Mouse (Mus musculus) testis, postnatal 14 days (tissue): ENCODE data around the gene Mad1l1.
A peak's percentile ranks its signal among the peaks of the same experiment; 100 is the strongest.
"Not testable (repeated sequence)": the region's sequence is repeated elsewhere in the genome, so short reads cannot be mapped to it uniquely, and the experiment has no call there.

Experiments
- DNase-seq: peaks from one replicate; pipeline ENCODE4 v3.0.0; 2021; ENCODE audit warnings: low spot score

Gene Mad1l1

DNA sequence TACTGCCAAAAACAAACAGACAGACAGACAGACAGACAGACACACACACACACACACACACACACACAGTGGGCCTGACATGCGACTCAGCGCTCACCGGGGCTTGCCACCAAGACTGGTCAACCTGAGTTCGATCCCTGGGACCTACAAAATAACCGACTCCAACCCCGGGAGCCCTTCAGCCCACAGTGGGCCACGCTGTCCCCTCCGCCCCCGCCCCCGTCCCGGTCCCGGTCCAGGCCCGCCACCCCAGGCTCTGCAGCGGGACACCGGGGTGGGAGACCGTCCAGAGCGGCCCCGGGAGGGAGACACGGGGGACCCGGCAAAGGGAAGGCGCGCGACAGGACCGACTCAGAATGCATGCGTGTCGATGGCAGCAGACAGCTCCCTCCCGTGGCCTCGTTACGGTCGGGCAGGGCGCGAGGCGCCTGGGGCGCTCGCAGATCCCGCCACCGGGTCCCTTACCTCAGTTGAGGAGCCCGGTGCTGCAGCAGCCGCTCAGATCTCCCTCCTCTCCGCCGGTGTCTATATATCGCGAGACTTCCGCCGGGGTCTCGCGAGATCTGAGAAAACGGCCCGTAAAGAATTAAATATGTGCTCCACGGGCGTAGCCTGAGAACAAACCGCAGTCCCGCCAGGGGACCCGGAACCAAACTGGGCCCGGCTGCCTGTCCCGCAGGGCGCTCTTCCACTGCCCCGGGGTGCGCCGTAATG, at the start of gene Mad1l1, which contains the start of gene Nudt1:
Gene Mad1l1, minus strand, starts transcription at position 511 of the 714 bp plus-strand sequence.
Gene Nudt1, plus strand, starts transcription at position 615 of the 714 bp plus-strand sequence.
- peak; percentile 94 for DNase-seq

DNA sequence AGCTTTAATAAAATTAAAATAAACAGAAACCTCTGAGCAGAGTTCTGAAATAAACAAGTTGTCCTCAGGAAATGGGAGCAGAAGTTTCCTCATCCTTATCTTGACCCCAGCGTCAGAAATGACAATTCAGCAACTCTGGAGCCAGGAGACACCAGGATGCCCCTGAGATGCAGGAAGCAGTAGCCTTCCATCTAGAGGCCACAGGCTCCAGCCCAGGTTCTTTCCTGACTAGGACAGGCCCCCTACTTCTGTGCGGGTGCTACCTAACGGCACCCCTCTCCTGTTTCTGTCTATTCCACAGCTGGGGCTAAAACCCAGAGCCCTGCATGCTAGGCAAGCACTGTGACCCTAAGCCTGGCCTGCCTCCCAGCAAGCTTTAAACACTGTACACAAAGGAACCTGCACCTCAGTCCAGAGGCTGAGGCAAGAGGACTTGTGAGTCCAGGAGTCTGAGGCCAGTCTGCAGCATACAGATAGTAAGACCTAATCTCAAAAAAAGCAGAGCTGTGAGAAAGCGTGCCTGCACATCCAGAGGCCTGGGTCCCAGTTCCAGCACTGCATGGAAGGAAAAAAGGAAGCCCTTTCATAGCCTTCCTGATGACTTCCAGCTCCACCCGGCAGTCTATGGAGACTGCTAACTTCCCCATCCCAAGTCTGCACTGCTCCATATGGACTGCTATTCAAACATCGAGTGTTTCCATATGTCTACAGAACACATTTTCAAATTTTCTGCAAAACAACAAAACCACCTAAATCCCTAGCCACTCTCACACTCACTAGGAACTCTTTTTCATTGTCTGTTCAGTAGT, 49.3 kb upstream of the Mad1l1 start:
- no peak for DNase-seq

DNA sequence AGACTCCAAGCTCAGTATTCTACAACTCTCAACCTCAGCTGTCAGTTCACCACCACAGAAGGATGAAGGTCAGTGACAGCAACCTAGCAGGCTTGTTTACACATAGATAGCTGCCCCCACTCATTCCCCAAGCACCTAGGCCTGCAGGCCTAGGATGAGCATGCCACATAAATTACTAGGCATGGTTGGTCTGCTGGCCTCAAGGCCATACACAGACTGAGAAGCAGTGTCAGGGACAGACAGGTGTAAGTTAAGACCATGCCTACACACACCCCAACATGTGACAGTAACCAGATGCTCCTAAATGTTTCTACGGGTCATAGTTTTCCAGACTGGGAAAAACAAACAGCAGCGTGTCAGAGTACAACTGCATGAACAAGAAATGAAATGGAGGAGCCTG, 48.1 kb upstream of the Mad1l1 start:
- no peak for DNase-seq

DNA sequence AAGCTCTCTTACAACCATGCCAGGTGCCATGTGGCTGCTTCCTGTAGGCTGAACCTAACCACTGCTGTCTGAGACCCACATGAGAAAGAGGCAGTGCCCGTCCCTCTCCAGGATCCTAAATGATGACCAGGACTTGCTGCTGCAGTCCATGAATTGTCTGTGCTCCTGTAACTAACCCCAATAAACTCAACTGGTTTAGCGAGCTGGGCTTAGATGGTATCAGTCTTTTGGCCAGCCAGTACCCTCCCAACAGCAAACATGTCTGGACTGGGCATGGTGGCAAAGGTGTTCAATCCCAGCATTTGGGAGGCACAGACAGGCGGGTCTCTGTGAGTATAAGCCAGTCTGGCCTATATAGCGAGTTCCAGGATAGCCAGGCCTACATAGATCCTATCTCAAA, 47.6 kb upstream of the Mad1l1 start:
- DNase-seq = no peak

DNA sequence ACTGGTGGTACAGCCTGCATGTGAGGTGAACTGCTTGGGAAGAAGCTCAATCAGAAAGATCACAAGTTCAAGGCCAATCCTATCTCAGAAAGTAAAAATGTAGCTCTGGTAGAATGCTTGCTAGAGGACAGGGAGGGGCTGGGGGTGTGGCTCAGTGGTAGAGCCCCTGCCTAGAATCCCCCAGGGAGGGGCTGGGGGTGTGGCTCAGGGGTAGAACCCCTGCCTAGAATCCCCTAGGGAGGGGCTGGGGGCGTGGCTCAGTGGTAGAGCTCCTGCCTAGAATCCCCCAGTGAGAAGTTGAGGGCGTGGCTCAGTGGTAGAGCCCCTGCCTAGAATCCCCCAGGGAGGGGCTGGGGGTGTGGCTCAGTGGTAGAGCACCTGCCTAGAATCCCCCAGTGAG, 46.8 kb upstream of the Mad1l1 start:
- not testable (repeated sequence) for DNase-seq

DNA sequence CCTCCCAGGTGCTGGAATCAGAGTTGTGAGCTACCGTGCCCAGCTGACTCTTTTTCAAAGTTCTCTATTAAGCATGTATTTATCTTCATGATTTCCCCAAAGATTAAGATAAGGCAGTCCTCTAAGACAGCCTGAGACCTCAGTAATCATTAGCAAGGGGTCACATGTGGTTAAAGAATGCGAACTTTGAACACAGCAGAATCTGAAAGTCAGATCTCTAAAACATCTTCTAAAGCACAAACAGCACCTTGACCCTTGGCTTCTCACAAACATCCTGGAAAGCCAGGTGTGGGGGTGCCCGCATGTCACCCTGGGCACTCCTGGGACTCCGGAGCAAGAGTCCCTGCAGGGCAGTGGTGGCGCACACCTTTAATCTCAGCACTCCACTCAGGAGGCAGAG, 43.1 kb upstream of the Mad1l1 start:
- DNase-seq = no peak

DNA sequence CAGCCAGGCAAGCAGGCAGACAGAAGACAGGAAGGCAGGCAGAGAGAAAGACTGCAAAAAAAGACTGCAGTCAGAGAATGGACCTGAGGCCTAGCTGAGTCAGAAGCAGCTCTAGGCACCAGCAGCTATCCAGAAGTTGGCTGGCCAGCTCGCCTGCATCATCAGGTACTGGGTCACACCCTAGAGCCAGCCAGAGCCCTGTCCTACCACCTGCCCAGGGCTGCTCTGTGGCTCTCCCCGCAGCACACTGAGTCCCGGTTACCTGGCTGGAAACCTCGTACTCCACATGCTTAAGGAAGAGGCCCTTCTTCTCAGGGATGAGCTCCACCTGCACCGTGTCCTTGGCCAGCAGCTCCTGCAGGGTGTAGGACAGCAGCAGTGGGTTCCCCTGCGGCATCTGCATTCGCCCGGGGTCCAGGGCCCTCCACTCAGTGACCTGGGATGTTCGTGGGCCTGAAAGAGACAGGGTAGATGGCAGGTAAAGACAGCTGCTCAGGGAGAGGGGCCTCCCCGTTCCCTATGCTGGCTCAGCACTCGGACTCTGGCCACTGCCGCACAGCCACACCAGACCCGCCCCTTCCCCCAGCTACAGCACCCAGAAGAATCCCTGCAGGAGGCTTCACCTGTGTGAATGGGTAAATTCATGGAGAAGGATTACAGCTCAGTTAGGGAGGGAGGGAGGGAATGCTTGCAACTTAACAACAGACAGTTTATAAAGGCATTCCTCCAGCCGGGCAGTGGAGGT, 38.8 kb upstream of the Mad1l1 start:
- no peak for DNase-seq

DNA sequence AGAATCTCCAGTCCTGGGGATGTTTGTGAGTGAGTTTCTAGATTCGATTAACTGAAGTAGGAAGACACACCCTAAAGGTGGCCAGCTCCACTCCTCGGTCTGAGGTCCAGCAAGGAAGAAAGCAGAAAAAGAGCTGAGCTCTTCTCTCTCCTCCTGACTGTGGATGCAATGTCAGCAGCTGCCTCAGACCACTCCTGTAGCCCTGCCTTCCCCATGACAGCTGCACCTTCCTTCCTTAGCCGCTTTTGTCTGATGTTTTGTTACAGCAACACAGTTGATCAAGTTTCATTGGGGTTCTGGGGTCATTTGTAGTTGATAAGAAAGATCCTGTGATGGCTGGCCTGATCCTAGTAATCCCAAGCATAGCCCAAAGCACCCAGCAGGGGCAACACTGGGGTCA, 36.1 kb upstream of the Mad1l1 start:
- DNase-seq = no peak

DNA sequence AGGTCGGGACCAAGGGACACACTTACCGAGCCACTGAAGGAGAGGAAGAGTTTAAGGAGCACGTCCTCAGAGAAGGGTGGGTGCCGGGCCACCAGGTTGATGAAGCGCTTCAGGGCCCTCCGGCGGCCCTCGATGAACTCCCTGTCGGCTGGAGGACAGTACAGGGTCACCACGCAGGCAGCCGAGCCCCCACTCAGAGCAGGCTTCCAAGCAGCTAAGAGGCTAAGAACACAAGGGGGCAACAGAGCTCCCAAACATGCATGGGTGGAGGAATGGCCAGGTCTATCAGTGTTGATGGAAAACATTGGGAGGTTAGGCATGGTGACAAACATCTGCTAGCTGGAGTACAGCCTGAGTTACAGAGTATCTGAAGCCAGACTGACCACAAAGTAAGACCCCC, 34.6 kb upstream of the Mad1l1 start:
- DNase-seq = no peak

DNA sequence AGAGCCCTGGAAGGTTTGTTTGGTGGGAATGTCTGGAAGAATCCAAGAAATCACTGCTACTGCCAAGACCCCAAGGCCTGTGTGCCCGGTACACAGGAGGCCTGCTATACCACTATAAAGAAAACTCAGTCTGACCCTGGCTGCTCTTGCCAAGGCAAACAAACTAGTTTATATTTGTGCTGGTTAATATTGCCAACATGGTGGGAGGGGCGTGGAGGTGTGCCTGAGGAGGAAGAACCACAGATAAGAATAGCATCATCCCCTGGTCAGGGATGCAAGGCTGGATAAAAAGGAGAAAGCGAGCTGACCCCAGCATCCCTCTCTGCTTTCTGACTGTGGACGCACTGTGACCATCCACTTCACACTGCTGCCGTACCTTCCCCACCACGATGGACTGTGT, 31.0 kb upstream of the Mad1l1 start:
- DNase-seq = no peak

DNA sequence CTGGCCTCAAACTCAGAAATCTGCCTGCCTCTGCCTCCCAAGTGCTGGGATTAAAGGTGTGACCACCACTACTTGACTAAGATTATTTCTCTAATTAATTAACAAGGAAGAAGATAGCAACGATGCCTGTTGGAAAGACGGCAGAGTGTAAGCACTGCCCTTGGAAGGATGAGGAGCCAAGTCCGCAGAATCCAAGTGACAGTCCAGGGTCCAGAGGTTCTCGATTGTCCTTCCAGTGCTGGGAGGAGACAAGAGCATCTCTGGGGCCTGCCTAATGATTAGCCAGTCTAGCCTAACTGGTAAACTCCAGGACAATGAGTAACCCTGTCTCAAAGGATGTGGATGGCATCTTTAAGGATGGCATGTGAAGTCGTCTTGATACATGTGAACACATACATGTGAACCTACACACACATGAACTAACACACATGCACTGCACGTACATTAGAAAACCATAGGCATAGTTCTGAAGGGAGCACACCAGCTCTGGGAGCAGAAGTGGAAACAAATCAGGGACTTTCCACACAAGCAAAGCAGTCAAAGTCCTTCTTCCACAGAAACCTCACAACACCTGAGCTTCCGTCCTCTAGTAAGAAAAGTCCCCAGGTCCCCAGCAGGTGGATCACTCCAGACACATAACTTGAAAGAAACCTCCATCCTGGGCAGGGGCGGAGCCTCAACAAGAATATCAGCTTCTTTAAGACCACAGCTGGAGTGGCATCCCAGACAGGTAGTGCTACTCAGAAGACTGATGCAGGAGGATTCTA, 29.6 kb upstream of the Mad1l1 start:
- no peak for DNase-seq

DNA sequence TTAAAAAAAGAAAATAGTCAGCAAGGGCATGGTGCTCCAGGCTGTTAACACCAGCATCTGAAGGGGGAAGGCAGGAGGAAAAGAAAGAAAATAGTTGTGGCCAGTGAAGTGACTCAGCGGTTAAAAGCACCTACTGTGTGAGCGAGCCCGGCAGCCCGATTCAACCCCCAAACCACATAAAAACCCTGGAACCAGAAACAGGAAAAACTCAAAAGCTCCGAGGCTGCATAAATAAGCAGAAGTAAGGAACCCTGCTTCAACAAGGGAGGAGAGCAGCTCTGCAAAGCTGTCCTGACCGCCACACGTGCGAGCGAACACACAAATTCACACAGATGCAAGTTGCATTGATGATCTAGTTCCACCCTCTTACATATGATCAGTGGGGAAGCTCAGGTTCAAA, 28.5 kb upstream of the Mad1l1 start:
- no peak for DNase-seq

DNA sequence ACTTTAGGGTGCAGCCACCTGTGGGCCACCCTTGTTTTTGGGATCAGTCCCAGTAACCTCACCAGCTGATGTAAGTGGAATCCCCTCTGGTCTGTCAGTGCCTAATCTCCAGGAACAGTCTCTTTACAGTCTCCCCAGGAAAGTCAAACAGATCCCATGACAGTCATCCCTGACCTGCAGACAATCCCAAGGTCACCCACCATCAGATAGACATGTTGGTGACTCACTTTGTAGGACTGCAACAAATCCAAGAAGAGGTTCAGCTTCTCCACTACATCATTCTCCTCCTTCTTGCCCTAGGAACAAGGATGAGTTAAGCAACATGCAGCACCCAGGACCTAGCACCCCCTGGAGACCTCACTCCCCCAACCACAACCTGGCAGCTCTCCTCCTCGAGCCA, 24.7 kb upstream of the Mad1l1 start:
- no peak for DNase-seq

DNA sequence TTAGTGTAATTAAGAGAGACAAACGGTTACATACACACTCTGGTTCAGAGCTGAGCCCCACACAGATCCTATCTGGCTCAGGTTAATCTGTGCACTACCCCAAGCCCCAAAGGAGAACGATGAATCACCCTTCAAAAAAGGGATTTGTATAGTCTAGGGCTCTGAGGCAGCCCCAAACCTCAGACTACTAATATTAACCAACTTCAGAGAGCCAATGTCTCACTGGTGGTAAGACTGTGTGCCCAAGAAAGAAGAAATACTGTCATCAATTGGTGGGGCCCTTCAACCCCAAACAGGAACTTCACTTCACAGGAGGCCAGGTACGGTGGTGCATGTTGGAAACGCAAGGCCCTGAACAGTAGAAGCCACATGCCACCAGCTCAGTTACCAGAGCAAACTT, 23.9 kb upstream of the Mad1l1 start:
- DNase-seq = no peak

DNA sequence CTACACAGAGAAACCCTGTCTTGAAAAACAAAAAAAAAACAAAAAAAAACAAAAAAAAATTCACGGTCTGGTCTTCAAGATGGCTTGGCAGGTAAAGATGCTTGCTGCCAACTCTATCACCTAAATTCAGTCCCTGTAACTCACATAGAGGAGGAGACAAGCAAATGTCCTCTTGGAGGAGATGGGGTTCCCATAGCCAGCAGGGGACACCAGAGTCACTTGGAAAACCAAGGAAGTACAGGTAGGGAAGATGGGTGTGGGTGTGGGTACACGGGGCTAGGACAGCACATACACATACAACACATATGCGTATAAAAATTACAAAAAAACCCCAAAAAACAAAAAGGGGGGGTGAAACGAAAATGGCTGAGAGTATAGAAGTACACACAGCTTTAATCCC, 21.5 kb upstream of the Mad1l1 start:
- no peak for DNase-seq

DNA sequence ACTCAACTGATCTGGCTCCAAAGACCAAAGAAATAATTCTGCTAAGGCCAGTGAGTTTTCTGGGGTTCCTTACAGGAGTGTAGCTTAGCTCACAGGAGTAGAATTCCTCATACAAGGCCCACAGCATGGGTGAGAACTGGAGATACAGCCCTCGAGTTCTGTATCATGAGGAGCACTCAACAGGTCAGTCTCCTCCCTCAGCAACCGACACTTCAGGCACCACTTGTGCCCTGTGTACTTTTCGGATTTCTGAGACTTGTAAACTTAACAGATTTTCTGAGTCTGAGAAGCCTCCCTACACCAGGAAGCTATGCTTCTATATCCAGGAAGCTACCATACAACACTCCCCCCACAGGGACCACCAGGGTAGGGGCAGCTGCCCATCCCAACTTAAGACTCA, 18.5 kb upstream of the Mad1l1 start:
- no peak for DNase-seq

DNA sequence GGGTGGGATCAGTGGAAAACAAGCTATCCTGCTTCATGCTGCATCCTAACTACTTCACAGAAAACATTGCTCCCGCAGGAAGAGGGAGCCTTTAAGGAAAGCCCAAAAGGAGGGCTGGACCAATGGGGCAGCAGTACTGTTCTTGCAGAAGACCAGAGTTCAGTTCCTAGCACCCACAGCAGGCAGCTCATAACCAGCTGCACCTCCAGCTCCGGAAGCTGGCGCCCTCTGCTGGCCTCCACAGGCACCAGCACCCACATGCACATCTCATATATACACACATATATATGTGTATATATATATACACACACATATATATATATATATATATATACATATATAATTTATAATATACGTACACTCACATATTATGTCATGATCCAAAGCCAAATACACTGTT, 17.4 kb upstream of the Mad1l1 start:
- DNase-seq = no peak

DNA sequence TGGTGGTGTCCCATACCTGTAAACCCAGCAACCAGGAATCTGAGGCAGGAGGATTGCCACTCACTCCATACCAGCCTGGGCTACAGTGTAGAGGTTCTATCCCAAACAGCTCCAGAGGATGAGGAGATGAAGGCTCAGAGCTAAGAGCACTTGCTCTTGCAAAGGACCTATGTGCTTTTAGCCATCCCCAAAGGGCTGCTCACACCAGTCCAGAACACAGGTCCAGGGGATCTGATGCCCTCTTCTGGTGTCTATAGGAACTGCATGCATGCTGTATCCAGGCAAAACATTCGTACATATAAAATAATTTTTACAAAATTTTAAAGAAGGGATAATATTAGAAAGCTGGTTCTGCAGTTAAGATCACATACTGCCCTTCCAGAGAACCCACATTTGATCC, 15.3 kb upstream of the Mad1l1 start:
- no peak for DNase-seq

DNA sequence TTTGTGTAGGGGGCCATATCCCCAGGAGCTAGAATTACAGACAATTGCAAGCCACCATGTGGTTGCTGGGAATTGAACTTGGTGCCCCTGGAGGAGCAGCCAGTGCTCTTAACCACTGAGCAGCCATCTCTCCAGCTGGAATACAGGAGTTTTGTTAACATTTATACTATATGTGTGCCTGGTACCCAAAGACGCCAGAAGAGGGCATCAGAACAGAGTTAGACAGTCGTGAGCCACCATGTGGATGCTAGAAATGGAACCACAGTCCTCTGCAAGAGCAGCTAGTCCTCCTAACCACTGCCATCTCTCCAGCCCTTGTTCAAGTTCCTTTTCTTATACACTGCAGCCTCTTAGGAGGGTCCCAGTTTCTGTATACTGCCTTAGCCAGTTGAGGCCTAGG, 12.3 kb upstream of the Mad1l1 start:
- no peak for DNase-seq

DNA sequence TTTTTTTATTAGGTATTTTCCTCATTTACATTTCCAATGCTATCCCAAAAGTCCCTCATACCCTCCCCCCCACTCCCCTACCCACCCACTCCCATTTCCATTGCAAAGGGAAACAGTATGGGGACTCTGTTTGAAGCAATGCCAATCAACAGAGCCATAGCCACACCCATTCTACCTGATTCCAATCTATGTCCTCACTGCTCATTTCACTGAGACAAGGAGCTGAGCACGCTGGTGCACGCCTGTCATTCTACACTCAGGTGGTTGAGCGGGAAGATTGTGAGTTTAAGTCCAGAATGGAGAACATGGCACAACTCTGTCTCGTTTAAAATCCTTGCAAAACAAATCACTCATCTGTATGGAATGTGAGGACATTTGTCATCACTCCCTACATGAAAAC, 11.2 kb upstream of the Mad1l1 start:
- DNase-seq = no peak

DNA sequence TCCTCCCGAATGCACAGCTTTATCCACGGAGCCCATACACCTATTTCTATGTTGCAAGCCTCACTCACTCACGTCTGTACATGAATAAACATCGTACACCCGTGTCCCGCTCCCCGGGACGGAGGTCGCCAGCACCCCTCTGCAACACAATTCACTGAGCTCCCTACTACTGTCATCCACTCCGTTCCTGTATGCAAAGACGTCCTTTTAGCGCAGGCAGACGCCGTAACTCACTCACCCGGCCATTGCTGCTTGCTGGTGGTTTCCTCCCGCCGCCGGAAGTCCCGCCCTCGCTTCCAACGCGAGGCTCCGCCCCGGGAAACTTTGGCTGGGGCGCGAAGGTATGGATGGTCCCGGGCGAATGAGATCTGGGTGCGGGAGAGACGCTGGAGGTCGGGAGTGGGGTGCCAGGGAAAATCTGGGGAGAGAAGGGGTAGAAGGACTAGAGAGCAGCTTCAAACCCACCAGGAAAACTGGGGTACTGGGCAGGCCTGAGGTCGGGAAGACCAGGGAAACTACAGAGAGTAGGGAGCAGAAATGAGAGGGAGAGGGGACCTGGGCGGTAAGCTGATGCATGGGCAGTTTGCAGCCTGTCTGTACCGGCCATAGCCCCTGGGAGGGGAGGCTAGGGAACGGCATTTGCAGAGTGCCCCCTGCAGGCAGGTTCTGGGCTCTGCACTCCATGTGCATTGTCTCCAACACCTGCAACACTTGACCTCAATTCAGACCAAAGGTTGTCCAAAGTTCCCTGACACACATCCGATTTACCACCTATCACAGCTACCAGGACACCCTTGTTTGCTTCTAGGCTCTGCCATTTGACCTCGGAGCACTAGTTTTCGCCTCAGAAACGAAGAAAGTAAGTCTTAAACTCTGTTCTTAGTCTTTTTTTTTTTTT, 10.5 kb upstream of the Mad1l1 start, which contains the start of gene Mrm2:
Gene Mrm2, minus strand, starts transcription at position 284 of the 898 bp plus-strand sequence.
- DNase-seq = peak; percentile 79
